Mouse (Mus musculus): Measurements from ENCODE around the gene S1pr3.

S1pr3 gene

GRCm38 (mm10) chr13:51407541-51408217 lies 760 bp upstream of the S1pr3 start:
- DNase-seq = no peak

- DNase-seq = no peak
Observed at GRCm38 (mm10) chr13:51409936-51410481, 1.6 kb downstream of the S1pr3 start.

GRCm38 (mm10) chr13:51411243-51411642 lies 2.8 kb downstream of the S1pr3 start:
- DNase-seq = no peak

- no peak for DNase-seq
Observed at GRCm38 (mm10) chr13:51411696-51412430, 3.4 kb downstream of the S1pr3 start.

DNA sequence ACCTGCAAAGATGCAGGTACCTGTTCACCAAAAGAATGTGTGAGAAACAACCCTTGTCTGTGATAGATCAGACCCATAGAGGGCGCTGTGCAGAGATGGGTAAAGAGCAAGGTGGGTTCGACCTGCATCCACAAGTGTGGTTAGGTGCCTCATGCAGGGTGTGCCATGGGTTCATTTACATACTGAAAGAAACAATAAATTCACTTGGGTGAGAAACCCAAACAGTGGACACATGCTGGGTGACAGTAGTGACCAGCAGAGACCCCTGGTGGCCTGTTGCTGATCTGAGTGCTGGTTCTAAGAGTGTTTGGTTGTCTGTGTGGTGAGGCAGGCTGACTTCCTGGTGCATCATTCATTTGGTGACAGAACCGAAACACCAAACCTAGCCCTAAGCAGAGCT lies 5.0 kb downstream of the S1pr3 start:
- DNase-seq = peak; percentile 26

- DNase-seq = no peak
Observed at GRCm38 (mm10) chr13:51416727-51417126, 8.3 kb downstream of the S1pr3 start.

- DNase-seq = no peak
Observed at GRCm38 (mm10) chr13:51417796-51418195, 9.4 kb downstream of the S1pr3 start.

DNA sequence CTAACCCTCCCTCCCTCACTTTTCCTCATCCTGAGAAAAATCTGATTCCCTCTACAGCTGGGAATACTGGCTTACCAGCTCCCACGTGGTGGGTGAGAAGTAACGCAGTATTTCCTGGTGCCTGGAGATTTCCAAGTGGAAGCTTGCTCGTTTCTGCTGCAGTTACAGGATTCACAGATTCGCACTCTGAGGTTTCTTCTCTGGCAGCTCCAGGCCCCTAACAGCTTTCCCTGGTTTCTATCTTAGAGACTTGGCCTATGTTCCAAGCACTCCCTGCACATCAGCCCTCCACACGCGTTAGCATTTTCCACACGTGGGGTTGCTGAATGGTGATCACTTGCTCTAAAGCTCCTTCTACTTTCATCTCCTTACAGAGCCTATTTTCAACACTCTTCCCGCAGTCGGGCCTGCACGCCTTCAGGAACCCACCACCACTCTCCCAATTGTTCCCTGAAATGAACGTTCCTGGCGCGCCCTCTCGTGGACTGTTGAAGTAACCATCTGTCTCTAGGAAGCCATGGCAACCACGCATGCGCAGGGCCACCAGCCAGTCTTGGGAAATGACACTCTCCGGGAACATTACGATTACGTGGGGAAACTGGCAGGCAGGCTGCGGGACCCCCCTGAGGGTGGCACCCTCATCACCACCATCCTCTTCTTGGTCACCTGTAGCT lies 10.0 kb downstream of the S1pr3 start:
- peak; percentile 95 for DNase-seq

GRCm38 (mm10) chr13:51418942-51419451 lies 10.6 kb downstream of the S1pr3 start:
- DNase-seq = no peak

- no peak for DNase-seq
Observed at GRCm38 (mm10) chr13:51419501-51419900, 11.1 kb downstream of the S1pr3 start.

GRCm38 (mm10) chr13:51420861-51421260 lies 12.4 kb downstream of the S1pr3 start:
- no peak for DNase-seq

GRCm38 (mm10) chr13:51423647-51424046 lies 15.2 kb downstream of the S1pr3 start:
- DNase-seq = no peak

- peak; percentile 79 for DNase-seq
Observed at GRCm38 (mm10) chr13:51424647-51425046, 16.2 kb downstream of the S1pr3 start.

DNA sequence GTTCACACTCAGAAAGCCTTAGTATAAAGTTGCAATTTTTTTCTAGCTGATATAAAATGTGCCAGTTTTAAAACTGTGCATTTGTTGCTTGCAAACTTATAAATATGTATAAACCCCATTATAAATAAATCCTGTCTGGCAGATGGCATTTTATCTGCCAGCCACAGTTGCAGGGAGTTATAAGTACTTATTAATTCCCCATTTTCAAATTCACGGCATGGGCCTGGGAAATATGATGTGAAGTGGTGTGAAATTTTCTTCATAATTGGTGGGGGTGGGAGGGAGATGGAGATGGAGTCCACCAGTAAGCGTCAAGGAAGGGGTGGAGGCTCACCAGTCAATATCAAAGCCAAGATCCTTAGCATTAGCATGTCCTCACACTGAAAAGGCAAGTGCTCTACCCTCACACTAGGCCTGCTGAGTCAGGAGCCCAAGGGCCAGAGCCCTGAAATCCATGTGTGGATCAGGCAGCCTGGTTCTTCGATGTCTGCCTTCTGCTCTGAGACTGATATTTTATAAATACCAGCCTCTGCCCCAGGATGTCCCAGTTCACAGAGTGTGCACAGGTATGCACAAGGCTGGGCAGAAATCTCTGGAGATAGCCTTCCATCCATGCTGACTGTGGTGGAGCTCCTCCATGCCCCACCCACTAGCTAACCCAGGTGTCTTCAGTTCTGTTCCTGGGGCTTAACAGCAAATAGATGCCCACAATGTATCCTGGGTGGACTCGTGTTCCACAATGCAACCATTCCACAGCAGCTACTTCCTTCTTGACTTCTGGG lies 17.4 kb downstream of the S1pr3 start:
- no peak for DNase-seq

DNA sequence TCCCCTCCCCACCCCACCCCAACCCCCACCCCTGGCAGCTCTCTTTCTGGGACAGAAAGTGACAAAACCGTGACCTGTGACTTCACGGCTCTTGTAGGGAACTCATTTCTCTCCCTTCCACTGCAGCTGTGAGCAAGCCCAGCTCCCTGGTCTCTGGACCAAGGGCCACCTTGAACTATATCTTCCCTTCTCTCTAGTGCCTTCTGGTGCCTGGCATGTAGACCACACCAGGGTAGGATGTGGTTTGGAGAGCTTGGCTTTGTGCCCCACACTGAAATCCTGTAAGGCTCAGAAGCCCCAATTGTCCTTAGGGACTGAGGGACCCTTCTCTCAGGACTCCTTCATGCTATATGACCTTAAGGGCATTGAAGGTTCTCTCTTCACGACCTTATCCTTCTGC lies 24.9 kb downstream of the S1pr3 start:
- no peak for DNase-seq

- no peak for DNase-seq
Observed at GRCm38 (mm10) chr13:51434460-51434859, 26.0 kb downstream of the S1pr3 start.

DNA sequence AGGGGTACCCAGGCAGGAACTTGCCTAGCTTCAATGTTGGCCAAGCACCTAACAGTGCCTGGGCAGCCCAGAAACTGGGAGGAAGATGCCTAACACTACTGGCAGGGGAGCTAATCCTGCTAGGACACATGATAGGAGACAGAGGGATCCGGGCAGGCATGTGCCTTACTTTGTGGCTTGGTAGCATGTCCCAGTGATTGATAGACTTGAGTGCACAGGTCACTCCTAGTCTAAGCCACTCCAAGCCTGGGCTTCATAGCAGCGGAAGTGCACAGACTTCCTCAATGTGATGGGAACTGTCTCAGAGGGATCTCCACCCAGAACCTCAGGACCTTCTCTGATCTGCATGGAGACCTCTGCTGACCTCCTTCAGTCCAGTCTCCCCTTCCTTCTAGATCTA lies 26.7 kb downstream of the S1pr3 start:
- no peak for DNase-seq

GRCm38 (mm10) chr13:51437105-51438085 lies 29.0 kb downstream of the S1pr3 start:
- no peak for DNase-seq

DNA sequence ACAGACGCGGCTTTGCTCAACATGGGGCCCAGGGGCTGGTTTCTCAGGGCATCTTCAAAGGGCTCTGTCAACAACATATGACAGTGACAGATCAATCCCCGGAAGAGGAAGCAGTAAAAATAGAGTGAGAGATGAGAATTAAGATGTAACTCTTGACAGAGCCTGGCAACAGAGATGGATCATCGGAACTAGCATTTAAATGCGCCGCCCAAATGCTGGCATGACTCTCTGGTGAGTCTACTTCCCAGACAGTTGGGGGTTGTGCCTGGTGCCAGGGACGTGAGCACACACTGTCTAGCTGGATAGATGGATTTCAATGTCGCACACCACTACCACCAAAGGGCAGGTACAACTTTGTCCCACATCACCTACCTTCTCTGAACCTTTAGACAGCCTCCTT lies 34.5 kb downstream of the S1pr3 start:
- DNase-seq = no peak

DNA sequence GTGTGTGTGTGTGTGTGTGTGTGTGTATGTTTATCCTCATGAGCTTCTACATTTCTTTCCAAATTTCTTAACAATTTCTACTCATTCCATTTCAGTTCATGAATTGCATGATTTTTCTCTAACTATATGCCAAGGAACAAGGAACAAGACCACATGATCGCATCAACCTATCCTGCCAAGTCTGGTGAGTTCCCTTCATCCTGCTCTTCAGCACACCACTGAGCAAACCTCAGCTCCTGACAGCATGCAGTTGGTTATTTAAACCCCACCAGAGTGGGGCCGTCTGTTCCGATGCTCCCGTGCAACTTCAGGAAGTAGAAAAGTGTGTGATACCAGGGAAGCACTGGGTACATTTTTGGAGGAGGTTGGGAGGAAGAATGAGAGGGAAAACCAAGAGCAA lies 38.1 kb downstream of the S1pr3 start:
- no peak for DNase-seq

DNA sequence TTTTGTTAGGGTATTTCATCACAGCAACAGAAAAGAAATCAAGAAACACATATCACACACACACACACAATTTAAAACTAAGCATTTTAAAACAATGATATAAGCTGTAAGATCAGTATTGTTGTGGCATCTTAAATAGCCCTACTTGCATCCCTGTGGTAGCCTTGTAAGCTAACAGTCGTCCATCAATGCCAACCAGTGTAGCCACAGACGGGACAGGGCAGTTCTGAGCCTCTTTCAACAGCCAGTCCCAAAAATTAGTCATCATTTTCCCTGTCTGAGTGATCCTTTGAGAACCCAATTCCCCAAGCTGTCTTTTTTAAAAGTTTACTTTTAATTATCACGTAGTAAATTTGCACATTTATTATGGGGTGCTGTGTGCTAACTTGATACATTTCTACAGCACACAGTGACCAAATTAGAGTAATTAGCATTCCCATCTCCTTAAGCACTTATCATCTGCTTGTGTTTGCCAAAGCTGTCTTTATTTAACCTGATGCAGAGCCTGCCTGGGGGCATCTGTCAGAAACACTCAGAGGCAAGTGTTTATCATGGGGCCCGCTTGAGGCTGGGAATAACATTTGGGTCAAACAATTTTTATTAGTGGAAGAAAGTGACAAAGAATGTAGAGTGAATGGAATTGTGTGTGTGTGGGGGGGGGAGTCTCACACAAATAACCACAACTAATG lies 47.9 kb downstream of the S1pr3 start:
- no peak for DNase-seq

Data from thymus, postnatal 4 days (tissue).